Mouse (Mus musculus): Measurements from ENCODE around the gene Tvp23b. TPM values are rescaled to one million over a fixed set of nuclear protein-coding genes. Genes with fewer than 3 reads are reported as not detected.

Gene Tvp23b
- total RNA-seq, 2 experiments from 2014 or later = 24.5 to 25.3 TPM

DNA sequence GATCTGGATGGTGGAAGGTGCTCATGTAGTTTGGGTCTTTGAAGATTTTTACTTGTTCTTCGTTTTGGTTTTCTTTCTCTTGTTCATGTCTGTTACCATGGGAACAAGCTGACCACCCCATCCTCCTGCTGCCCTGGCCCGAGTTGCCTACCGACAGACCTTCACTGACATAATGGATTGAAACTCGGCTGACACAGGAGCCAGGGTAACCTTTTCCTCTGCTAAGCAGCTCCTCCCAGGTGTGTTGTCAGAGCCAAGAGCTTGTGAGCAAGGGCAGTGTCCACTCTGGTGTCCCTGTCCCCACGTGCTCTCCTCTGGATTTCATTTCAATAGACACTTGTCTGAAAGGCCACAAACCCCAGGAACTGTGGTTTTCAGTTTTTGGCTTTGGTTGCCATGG, 59.7 kb downstream of the Tvp23b start:
- no peak for DNase-seq (ENCODE audit: low spot score in 2 of 2)

DNA sequence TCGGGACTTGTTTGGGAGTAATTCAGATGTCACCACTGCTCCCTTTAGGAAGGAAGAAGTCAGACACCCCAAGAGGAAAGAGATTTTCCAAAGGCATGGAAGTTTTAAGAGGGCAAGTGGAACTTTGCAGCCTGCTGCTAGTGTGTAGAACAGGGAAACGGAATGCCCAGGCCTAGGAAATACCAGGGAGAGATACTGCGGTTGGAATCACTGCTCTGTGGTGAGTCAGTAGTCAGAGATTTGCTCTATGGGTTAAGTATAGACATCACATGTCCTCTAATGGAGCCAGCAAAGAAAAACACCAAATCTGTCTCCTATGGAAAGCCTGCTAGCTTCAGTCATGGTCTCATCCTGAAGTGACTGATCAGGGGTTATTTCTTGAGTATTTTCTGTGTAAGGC, 60.9 kb downstream of the Tvp23b start:
- DNase-seq (ENCODE audit: low spot score in 2 of 2) = no peak

DNA sequence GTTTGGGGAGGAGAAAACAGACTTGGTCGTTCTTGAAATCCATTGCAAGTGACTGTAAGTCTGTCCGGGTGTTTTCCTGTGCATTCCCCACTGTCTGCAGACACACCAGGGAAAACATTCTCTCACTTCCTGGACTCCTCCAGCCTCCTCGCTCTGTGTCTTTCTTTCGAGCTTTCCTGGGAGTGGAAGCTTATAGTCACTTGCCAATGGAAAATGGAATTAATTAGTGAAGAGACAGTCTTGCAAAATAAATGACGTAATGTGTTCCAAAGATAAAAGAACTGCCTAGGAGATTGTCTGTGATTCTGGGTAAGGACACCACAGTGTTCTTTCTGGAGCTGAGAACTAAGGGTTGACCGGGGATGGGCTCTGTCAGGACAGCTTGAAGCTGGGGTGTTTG, 64.3 kb downstream of the Tvp23b start:
- DNase-seq (ENCODE audit: low spot score in 2 of 2) = no peak

DNA sequence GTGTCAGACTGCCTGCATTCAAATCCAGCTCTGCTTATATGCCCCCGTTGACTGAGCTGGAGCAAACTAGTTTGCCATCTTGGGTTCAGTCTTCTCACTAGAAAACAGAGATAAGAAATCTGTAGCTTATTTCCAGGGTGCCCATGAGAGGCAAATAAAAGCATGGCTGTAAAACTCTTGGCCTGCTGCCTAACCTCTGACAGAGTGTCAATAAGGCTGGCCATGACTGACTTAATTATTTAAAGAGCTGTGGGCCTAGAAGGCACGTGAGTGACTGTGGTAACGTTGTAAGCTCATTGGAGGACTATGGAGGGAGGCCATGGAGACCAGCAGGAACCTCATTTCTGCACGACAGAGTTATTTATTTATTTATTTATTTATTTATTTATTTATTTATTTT, 66.3 kb downstream of the Tvp23b start:
- DNase-seq (ENCODE audit: low spot score in 2 of 2) = no peak

DNA sequence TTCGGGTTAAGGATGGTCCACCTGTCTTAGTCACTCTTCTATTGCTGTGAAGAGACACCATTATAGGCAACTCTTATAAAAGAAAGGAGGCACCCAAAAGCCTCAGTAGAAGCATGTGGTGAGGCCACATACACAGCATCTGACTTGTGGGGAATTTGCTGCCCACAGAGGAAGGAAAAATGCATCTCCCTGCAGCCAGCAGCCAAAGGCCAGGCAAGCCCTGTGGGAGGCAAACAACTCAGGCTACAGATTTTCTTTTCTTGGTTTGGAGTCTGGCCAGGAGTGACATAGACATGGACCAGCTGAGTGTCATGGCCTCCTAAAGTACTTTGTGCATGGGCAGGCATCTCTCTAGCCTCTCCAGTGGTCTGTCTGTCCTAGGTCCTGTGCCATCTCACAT, 70.3 kb downstream of the Tvp23b start:
- no peak for DNase-seq (ENCODE audit: low spot score in 2 of 2)

DNA sequence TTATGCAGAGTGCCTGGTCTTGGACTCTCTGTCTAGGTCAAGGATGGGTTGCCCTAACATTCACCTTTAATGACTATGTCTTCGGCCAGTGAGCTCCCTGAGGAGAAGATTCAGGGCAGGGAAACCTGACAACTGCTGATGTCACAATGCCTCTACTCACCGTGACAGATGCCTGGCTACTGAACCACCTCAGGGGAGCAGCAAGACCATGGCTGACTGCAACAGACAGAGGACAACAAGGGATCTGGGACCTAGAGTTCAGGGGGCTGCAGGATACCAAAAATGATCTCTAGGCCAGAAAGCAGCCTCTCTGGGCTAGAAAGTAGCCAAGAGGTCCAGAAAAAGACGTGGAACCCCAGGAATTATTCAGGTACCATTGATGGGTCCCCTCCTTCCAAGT, 71.8 kb downstream of the Tvp23b start, which contains the start of gene Cdrt4:
Cdrt4 (plus strand) TSS at position 182 of the 400 bp plus-strand sequence.
- no peak for DNase-seq (ENCODE audit: low spot score in 2 of 2)

DNA sequence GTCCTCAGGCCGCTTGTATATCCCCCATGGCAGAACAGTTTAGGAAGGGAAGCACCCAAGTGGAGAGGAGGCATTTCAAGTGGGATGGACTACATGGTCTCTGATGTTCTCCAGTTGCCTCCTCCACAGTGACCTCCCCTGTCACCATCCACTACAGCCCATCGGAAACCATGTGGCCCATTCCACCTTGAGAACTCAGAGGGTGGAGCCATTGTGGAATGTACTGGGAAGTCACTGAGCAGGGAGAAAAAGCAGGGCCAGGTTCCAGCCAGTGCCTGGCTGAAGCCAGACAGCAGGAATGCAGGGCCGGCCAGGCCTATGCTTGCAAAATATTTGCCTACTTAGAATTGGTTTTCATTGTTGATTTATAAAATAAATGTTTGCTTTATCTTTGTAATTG, 75.5 kb downstream of the Tvp23b start:
- no peak for DNase-seq (ENCODE audit: low spot score in 2 of 2)

DNA sequence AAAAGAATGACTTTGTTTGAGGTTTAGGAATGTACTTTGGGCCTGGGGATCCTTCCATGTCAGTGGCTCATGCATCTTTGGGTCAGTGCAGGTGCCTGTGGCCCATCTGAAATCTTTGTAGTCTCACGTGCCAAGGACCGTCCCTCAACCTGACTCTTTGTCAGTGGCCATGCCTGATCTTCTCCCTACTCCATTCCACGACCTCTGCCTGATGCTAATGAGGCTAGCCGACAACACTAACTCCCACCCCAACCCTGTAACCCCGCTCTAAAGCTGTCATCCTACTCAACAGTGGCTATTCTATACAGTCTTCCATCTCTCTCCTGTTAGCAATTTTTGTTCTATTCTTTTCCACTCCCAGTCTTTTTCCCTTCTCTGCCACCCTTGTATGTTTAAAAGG, 75.9 kb downstream of the Tvp23b start:
- DNase-seq (ENCODE audit: low spot score in 2 of 2) = no peak

DNA sequence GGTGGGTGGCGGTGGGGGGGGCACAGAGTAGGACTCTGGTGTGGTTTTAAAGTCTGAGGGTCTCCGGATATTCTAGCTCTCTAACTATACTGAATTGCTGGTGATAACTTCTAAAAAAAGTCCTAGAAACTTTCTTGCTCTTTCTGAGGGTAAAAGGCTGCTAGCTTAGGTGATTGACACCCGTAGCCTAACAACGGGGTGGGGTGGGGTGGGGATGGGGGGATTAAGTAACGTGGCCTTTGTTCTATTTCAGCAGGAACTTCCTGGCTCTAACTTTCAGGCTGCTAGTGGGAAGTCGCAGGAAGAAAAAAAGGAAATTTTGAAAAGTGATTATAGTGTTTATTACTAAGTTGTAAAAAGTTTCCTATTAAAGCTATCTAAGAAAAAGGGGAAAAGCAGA, 76.5 kb downstream of the Tvp23b start:
- no peak for DNase-seq (ENCODE audit: low spot score in 2 of 2)

DNA sequence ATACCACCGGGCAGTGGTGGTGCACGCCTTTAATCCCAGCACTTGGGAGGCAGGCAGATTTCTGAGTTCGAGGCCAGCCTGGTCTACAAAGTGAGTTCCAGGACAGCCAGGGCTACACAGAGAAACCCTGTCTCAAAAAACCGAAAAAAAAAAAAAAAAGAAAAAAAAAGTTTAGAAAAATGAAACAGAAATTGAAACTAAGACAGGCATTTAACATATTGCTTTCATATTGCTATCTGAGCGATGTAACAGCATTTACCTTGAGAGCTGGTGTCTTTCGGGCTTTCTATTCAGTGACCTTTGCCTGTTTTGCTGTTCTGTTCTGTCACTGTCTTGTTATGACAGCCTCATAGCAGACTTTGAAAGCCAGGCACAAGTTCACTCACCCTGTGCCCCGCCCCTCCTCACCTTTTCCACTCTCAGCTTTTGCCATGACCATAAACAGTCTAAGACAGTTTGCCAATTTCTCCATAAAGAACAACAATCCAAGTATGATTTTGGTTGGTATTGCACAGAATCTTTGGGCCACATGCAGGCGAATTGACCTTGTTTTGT, 78.4 kb downstream of the Tvp23b start:
- no peak for DNase-seq (ENCODE audit: low spot score in 2 of 2)

DNA sequence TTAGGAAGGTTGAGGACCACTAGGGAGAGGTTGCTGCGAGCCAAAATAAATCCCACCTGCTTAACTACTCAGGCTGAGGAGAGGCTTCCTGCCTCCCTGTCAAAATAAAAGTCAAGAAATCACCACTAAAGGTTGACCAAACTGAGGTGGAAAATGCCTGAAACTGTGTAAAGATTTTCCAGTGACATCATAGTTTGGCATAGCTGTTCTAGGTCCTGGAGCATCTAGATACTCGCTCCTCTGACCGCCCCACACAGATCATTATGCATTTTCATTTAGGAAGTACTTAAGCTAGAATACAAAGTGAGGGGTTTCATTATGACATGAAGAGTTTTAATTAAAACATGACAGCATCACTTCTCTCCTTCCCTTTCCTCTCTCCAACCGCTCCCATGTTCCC, 84.0 kb downstream of the Tvp23b start:
- DNase-seq (ENCODE audit: low spot score in 2 of 2) = no peak

DNA sequence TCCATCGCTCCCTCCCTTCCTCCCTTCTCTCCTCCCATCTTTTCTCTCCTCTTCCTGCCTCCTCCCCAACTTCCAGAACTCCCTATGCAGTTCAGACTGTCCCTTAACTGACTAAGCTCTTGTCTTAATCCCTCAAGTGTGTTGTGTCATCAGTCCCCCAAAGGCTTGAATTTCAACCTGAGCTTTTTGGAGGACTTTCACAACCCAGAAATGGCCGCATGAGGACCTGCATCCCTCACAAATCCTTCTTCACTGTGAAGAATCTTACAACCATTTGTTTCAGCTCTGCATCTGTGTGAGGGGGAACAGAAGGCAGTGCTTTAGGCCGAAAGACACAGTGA, 87.1 kb downstream of the Tvp23b start:
- no peak for DNase-seq (ENCODE audit: low spot score in 2 of 2)

Other genes with a start within 250 kb of the Tvp23b start
- 10 to 100 TPM; 10.7 to 11.3 TPM for gene Lrrc75a, start 230.9 kb upstream of the Tvp23b start, total RNA-seq (2021)
- 10 to 100 TPM; 19.1 to 23.4 TPM for gene Mmgt2, start 230.8 kb upstream of the Tvp23b start, total RNA-seq (2021)
- 10 to 100 TPM; 17.8 to 19.9 TPM for gene Zfp287, start 147.6 kb upstream of the Tvp23b start, total RNA-seq (2021)
- not detected for gene Gm10428, start 126.4 kb upstream of the Tvp23b start, total RNA-seq (2021)
- 10 to 100 TPM; 20.8 to 21.7 TPM for gene Zfp286, start 90.0 kb upstream of the Tvp23b start, total RNA-seq (2021)
- 1 to 10 TPM; 5.3 to 5.5 TPM for gene Trim16, start 59.2 kb upstream of the Tvp23b start, total RNA-seq (2021)
- under 1 TPM; 0.51 to 0.53 TPM for gene Fbxw10, start 32.4 kb upstream of the Tvp23b start, total RNA-seq (2021)
- gene Cdrt4, start 71.7 kb downstream of the Tvp23b start, total RNA-seq (2021) = not detected
- gene Tekt3, start 182.2 kb downstream of the Tvp23b start, total RNA-seq (2021) = under 1 TPM; 0.38 to 0.80 TPM
- gene Pmp22, start 249.5 kb downstream of the Tvp23b start, total RNA-seq (2021) = 10 to 100 TPM; 18.3 to 21.0 TPM